Mouse (Mus musculus): ENCODE measurements at regions not wholly inside any gene's neighbourhood (a gene's known extent, or its start where the extent isn't known, plus 50 kb on each side); places are given as distances from the start of the nearest gene placed in this dataset.
A peak's percentile ranks its signal among the peaks of the same experiment; 100 is the strongest.

GRCm38 (mm10) chr9:61092834-61093479, 279.2 kb upstream of the Tle3 start:
- Histone ChIP-seq H3K4me2 (ENCODE audit: low read depth, low read length, poor library complexity, severe bottlenecking) (no peak overlapping the region), H3K9me3 (ENCODE audit: low read length) (no peaks in the 10 kb centered on the region), H3K9ac (replicated peaks; ENCODE audit: low read length, poor library complexity, severe bottlenecking) (no peak overlapping the region), H3K36me3 (ENCODE audit: insufficient read depth, low read length) (no peaks in the 10 kb centered on the region), H3K27me3 (ENCODE audit: insufficient read depth, low read length) (no peaks in the 10 kb centered on the region), H3K4me3 (ENCODE audit: low read depth, low read length) (no peak overlapping the region), H3K27ac (ENCODE audit: low read depth, low read length) (no peak overlapping the region), H3K4me1 (ENCODE audit: insufficient read depth, low read length) (no peaks in the 10 kb centered on the region)
- no peak for TF ChIP-seq CTCF (IDR thresholded peaks at IDR 0.05)
- 74% methylated on average over 13 of the region's 13 CpGs for WGBS
- ATAC-seq (ENCODE audit: low FRiP score): no peak
- peak; percentile 29 for DNase-seq (ENCODE audit: low spot score)

- no peak for TF ChIP-seq CTCF (IDR thresholded peaks at IDR 0.05)
- ATAC-seq (ENCODE audit: low FRiP score): no peak
- no peak overlapping the region for H3K4me3 ChIP-seq (ENCODE audit: low read depth, low read length)
Observed at GRCm38 (mm10) chr9:61095069-61095775, 276.9 kb upstream of the Tle3 start.

GRCm38 (mm10) chr9:61101741-61102450, 270.3 kb upstream of the Tle3 start:
- TF ChIP-seq CTCF (IDR thresholded peaks at IDR 0.05): no peak
- Histone ChIP-seq H3K4me2 (ENCODE audit: low read depth, low read length, poor library complexity, severe bottlenecking) (no peak overlapping the region), H3K9me3 (ENCODE audit: low read length) (no peaks in the 10 kb centered on the region), H3K4me3 (ENCODE audit: low read depth, low read length) (no peak overlapping the region), H3K27me3 (ENCODE audit: insufficient read depth, low read length) (no peaks in the 10 kb centered on the region), H3K4me1 (ENCODE audit: insufficient read depth, low read length) (no peaks in the 10 kb centered on the region), H3K9ac (replicated peaks; ENCODE audit: low read length, poor library complexity, severe bottlenecking) (no peak overlapping the region), H3K36me3 (ENCODE audit: insufficient read depth, low read length) (no peaks in the 10 kb centered on the region), H3K27ac (ENCODE audit: low read depth, low read length) (no peak overlapping the region)
- ATAC-seq (ENCODE audit: low FRiP score) (no peak), DNase-seq (ENCODE audit: low spot score) (peak; percentile 54)
- 33% methylated on average over 7 of the region's 7 CpGs for WGBS

More at GRCm38 (mm10) chr9:61095069-61095775, 276.9 kb upstream of the Tle3 start:
- H3K9ac ChIP-seq (replicated peaks; ENCODE audit: low read length, poor library complexity, severe bottlenecking): no peak overlapping the region
- no peaks in the 10 kb centered on the region for H3K36me3 ChIP-seq (ENCODE audit: insufficient read depth, low read length)
- H3K27ac ChIP-seq (ENCODE audit: low read depth, low read length): no peak overlapping the region
- peak; percentile 29 for DNase-seq (ENCODE audit: low spot score)
- H3K9me3 ChIP-seq (ENCODE audit: low read length): no peaks in the 10 kb centered on the region
- no peaks in the 10 kb centered on the region for H3K4me1 ChIP-seq (ENCODE audit: insufficient read depth, low read length)
- H3K27me3 ChIP-seq (ENCODE audit: insufficient read depth, low read length): no peaks in the 10 kb centered on the region
- WGBS: 76% methylated on average over 2 of the region's 2 CpGs
- no peak overlapping the region for H3K4me2 ChIP-seq (ENCODE audit: low read depth, low read length, poor library complexity, severe bottlenecking)

- no peak for TF ChIP-seq CTCF (IDR thresholded peaks at IDR 0.05)
- H3K9me3 ChIP-seq (ENCODE audit: low read length): no peaks in the 10 kb centered on the region
- 28% methylated on average over 24 of the region's 24 CpGs for WGBS
- no peaks in the 10 kb centered on the region for H3K36me3 ChIP-seq (ENCODE audit: insufficient read depth, low read length)
- H3K27me3 ChIP-seq (ENCODE audit: insufficient read depth, low read length): no peaks in the 10 kb centered on the region
- H3K9ac ChIP-seq (replicated peaks; ENCODE audit: low read length, poor library complexity, severe bottlenecking): no peak overlapping the region
- ATAC-seq (ENCODE audit: low FRiP score): no peak
- no peaks in the 10 kb centered on the region for H3K4me1 ChIP-seq (ENCODE audit: insufficient read depth, low read length)
- H3K27ac ChIP-seq (ENCODE audit: low read depth, low read length): no peak overlapping the region
- H3K4me2 ChIP-seq (ENCODE audit: low read depth, low read length, poor library complexity, severe bottlenecking): no peak overlapping the region; the same call in 1 of the 2 replicates
- H3K4me3 ChIP-seq (ENCODE audit: low read depth, low read length): no peak overlapping the region
- peak; percentile 50 for DNase-seq (ENCODE audit: low spot score)
Observed at GRCm38 (mm10) chr9:61102451-61103358, 269.5 kb upstream of the Tle3 start.

- Histone ChIP-seq H3K27ac (ENCODE audit: low read depth, low read length) (no peak overlapping the region), H3K27me3 (ENCODE audit: insufficient read depth, low read length) (no peaks in the 10 kb centered on the region), H3K36me3 (ENCODE audit: insufficient read depth, low read length) (no peaks in the 10 kb centered on the region), H3K4me2 (ENCODE audit: low read depth, low read length, poor library complexity, severe bottlenecking) (no peak overlapping the region), H3K9ac (replicated peaks; ENCODE audit: low read length, poor library complexity, severe bottlenecking) (no peak overlapping the region), H3K4me3 (ENCODE audit: low read depth, low read length) (no peak overlapping the region), H3K9me3 (ENCODE audit: low read length) (no peaks in the 10 kb centered on the region), H3K4me1 (ENCODE audit: insufficient read depth, low read length) (no peaks in the 10 kb centered on the region)
- no peak for TF ChIP-seq CTCF (IDR thresholded peaks at IDR 0.05)
- WGBS: 82% methylated on average over 15 of the region's 15 CpGs
- ATAC-seq (ENCODE audit: low FRiP score) (no peak), DNase-seq (ENCODE audit: low spot score) (no peak)
Observed at GRCm38 (mm10) chr9:61105550-61106280, 266.5 kb upstream of the Tle3 start.
